ENCODE assay signal across 8 mouse cellular contexts in the genomic region with DNA sequence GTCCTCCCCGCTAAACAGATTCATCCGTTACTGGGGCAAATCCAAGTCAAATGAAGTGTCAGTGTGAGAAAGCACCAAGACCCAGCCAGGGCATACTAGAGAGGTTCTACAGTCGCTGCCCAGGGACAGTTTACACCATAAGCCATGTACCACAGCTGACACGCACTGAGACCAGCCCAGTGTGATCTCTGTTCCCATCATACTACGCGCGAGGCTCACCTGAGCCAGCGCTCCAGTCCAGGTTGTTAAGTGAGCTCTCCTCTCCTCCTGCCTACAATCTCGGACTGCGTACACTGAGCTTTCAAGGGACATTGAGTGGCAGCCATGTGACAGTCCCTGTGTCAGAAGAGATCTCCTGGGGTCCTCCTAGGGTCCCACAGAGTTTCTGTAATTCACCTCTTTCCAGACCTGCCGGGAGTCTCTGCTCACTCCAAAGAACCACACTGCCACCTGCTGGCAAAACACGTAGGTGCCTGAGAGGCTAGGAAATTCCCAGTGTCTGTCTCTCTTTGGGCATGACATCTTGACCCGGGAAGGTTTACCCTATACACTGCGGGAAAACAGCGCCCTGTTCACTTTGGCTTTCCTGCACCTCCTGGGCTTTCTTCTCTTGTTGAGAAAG.
DNase-seq lines count a peak whose midpoint lies in the region; ATAC-seq and TF ChIP-seq lines count a peak whose summit lies in the region.

No protein-coding gene starts in this region.

- ATAC-seq in granulocyte monocyte progenitor cell, adult 5-6 weeks (replicated peaks; ENCODE audit: poor library complexity, severe bottlenecking) = peak; percentile 60
- 0 out of 2 replicates have a peak, but pooled peaks have one; percentile 33 for ATAC-seq in kidney, postnatal 0 days (replicated peaks; ENCODE audit: low FRiP score, low read depth)

- H3K4me3 ChIP-seq in kidney, postnatal 0 days (replicated peaks; ENCODE audit: low read depth, low read length) = no peak overlapping the region
- no peak overlapping the region for H3K4me3 ChIP-seq in testis, adult 2 months (ENCODE audit: control insufficient read depth, low read depth, low read length)

- no peak overlapping the region for H3K27ac ChIP-seq in kidney, postnatal 0 days
- no peak overlapping the region for H3K27ac ChIP-seq in testis, adult 2 months (ENCODE audit: control insufficient read depth, insufficient read depth, low read depth, low read length)

- no peaks in the 10 kb centered on the region for H3K9me3 ChIP-seq in kidney, postnatal 0 days (replicated peaks; ENCODE audit: low read length)

- no peaks in the 10 kb centered on the region for H3K4me1 ChIP-seq in kidney, postnatal 0 days (replicated peaks; ENCODE audit: insufficient read depth, low read length)
- peaks cover 4% of the 10 kb centered on the region for H3K4me1 ChIP-seq in testis, adult 2 months (ENCODE audit: control insufficient read depth, insufficient read depth, low read length)

- TF ChIP-seq CTCF in kidney, postnatal 0 days (IDR thresholded peaks at IDR 0.05; ENCODE audit: low read depth) = peak; percentile 89
- TF ChIP-seq CTCF in testis, adult 2 months (IDR thresholded peaks at IDR 0.05; ENCODE audit: control insufficient read depth, insufficient read depth, insufficient replicate concordance, low read depth, low read length) = peak; percentile 76

- WGBS in kidney, postnatal 0 days = 52% methylated on average over 15 of the region's 15 CpGs

- DNase-seq in urinary bladder, adult 18-20 months (ENCODE audit: low spot score in 2 of 2) = peak; percentile 37 to 71
- DNase-seq in urinary bladder, postnatal 10 days (ENCODE audit: low spot score) = no peak
- peak; percentile 87 for DNase-seq in embryo, embryonic 11 days
- DNase-seq in kidney, postnatal 0 days (ENCODE audit: low spot score) = peak; percentile 71
- DNase-seq in liver = peak; percentile 75
- DNase-seq in neural tube, embryonic 10.5 days (ENCODE audit: extremely low spot score, low spot score) = peak; percentile 81

- no peaks in the 10 kb centered on the region for H3K27me3 ChIP-seq in kidney, postnatal 0 days (ENCODE audit: insufficient read depth, low read length)
- no peaks in the 10 kb centered on the region for H3K27me3 ChIP-seq in testis, adult 2 months (ENCODE audit: control insufficient read depth, insufficient read depth, low read length)

- H3K9ac ChIP-seq in kidney, postnatal 0 days (ENCODE audit: low read depth, low read length) = no peak overlapping the region

- TF ChIP-seq POLR2A in testis, adult 2 months (IDR thresholded peaks at IDR 0.05; ENCODE audit: control insufficient read depth, low read depth, low read length) = no peak

- no peaks in the 10 kb centered on the region for H3K36me3 ChIP-seq in kidney, postnatal 0 days (ENCODE audit: insufficient read depth, low read length)
- H3K36me3 ChIP-seq in testis, adult 2 months (ENCODE audit: control insufficient read depth, insufficient read depth, low read length) = no peaks in the 10 kb centered on the region

- H3K4me2 ChIP-seq in kidney, postnatal 0 days (ENCODE audit: low read length) = no peak overlapping the region
